Mouse (Mus musculus) stomach, embryonic 14.5 days (tissue): ENCODE measurements at regions not wholly inside any gene's neighbourhood (a gene's known extent, or its start where the extent isn't known, plus 50 kb on each side); places are given as distances from the start of the nearest gene placed in this dataset.
"Not testable (repeated sequence)": the region's sequence is repeated elsewhere in the genome, so short reads cannot be mapped to it uniquely, and the experiment has no call there.

Experiments
- ATAC-seq: fragments of 200-750 bp; cut with Nextera tagmentation; 2 replicates; pipeline ENCODE4 v1.8.0; 2017; ENCODE audit warnings: low read depth, moderate TSS enrichment; ENCODE audit not compliant: insufficient number of reproducible peaks, insufficient read depth, low FRiP score
- H3K27ac ChIP-seq: fragments of 300-500 bp; sonication (generic); 2 replicates; pipeline ENCODE4 v1.5.1; 2014; ENCODE audit warnings: mild to moderate bottlenecking, low read length, moderate library complexity, mixed read lengths
- H3K27me3 ChIP-seq: fragments of 300-500 bp; sonication (generic); 2 replicates; pipeline ENCODE4 v1.6.1; 2014; ENCODE audit warnings: low read length, control low read depth, mixed read lengths; ENCODE audit not compliant: control insufficient read depth, insufficient read depth
- H3K36me3 ChIP-seq: fragments of 300-500 bp; sonication (generic); 2 replicates; pipeline ENCODE4 v1.6.1; 2014; ENCODE audit warnings: mild to moderate bottlenecking, control low read depth, low read length, moderate library complexity, mixed read lengths; ENCODE audit not compliant: control insufficient read depth, insufficient read depth
- H3K4me1 ChIP-seq: fragments of 300-500 bp; sonication (generic); 2 replicates; pipeline ENCODE4 v1.6.1; 2014; ENCODE audit warnings: low read length, control low read depth, mixed read lengths; ENCODE audit not compliant: control insufficient read depth, insufficient read depth
- H3K4me2 ChIP-seq: fragments of 300-500 bp; sonication (generic); replicated peaks from 2 replicates; pipeline ENCODE4 v1.6.1; 2014; ENCODE audit warnings: low read depth, low read length, control low read depth
- H3K4me3 ChIP-seq: fragments of 300-500 bp; sonication (generic); 2 replicates; pipeline ENCODE4 v1.5.1; 2014; ENCODE audit warnings: low read depth, low read length, control low read depth
- H3K9ac ChIP-seq: fragments of 300-500 bp; sonication (generic); replicated peaks from 2 replicates; pipeline ENCODE4 v1.6.1; 2014; ENCODE audit warnings: low read depth, mild to moderate bottlenecking, control low read depth, low read length, moderate library complexity, mixed read lengths
- H3K9me3 ChIP-seq: fragments of 300-500 bp; sonication (generic); 2 replicates; pipeline ENCODE4 v1.6.1; 2016; ENCODE audit warnings: low read depth, low read length, control low read depth; ENCODE audit not compliant: control insufficient read depth
- WGBS: fragments of 180-500 bp; shearing (Covaris S2); extraction: QIAGEN DNeasy Blood & Tissue Kit; methylation state at CpG from one replicate; pipeline ENCODE4 v1.1.7; 2014; 5-methylcytosine and 5-hydroxymethylcytosine counted together

GRCm38 (mm10) chr13:5373191-5373590 lies 488.1 kb upstream of the Klf6 start:
- no peaks in the 10 kb centered on the region for H3K4me1 ChIP-seq
- no peak overlapping the region for H3K27ac ChIP-seq
- H3K9ac ChIP-seq: no peak overlapping the region
- H3K4me2 ChIP-seq: no peak overlapping the region
- H3K9me3 ChIP-seq: no peaks in the 10 kb centered on the region
- H3K4me3 ChIP-seq: no peak overlapping the region
- H3K36me3 ChIP-seq: no peaks in the 10 kb centered on the region
- no peaks in the 10 kb centered on the region for H3K27me3 ChIP-seq
- no peak for ATAC-seq

- Histone ChIP-seq H3K9ac (no peak overlapping the region), H3K4me3 (no peak overlapping the region), H3K4me1 (no peaks in the 10 kb centered on the region), H3K27ac (no peak overlapping the region), H3K4me2 (no peak overlapping the region), H3K9me3 (no peaks in the 10 kb centered on the region), H3K36me3 (no peaks in the 10 kb centered on the region), H3K27me3 (no peaks in the 10 kb centered on the region)
- WGBS: 83% methylated on average over 4 of the region's 4 CpGs
- no peak for ATAC-seq
Observed at GRCm38 (mm10) chr13:5408226-5408804, 453.0 kb upstream of the Klf6 start.

- Histone ChIP-seq H3K4me2 (no peak overlapping the region), H3K9ac (no peak overlapping the region), H3K4me3 (no peak overlapping the region), H3K27ac (no peak overlapping the region), H3K4me1 (no peaks in the 10 kb centered on the region), H3K9me3 (no peaks in the 10 kb centered on the region), H3K36me3 (no peaks in the 10 kb centered on the region), H3K27me3 (no peaks in the 10 kb centered on the region)
- no peak for ATAC-seq
Observed at GRCm38 (mm10) chr13:5412052-5412451, 449.2 kb upstream of the Klf6 start.

GRCm38 (mm10) chr13:5413009-5413408 lies 448.3 kb upstream of the Klf6 start:
- H3K27ac ChIP-seq, H3K4me2 ChIP-seq, H3K27me3 ChIP-seq, H3K9me3 ChIP-seq, H3K4me3 ChIP-seq, H3K4me1 ChIP-seq, H3K9ac ChIP-seq, ATAC-seq, H3K36me3 ChIP-seq: not testable (repeated sequence)

GRCm38 (mm10) chr13:5424110-5424509 lies 437.2 kb upstream of the Klf6 start:
- no peak overlapping the region for H3K27ac ChIP-seq
- 68% methylated on average over 1 of the region's 1 CpGs for WGBS
- no peaks in the 10 kb centered on the region for H3K4me1 ChIP-seq
- no peak overlapping the region for H3K4me3 ChIP-seq
- H3K9me3 ChIP-seq: no peaks in the 10 kb centered on the region
- H3K9ac ChIP-seq: no peak overlapping the region
- no peaks in the 10 kb centered on the region for H3K27me3 ChIP-seq
- no peaks in the 10 kb centered on the region for H3K36me3 ChIP-seq
- ATAC-seq: no peak
- H3K4me2 ChIP-seq: no peak overlapping the region

- no peak overlapping the region for H3K9ac ChIP-seq
- H3K4me1 ChIP-seq: no peaks in the 10 kb centered on the region
- no peaks in the 10 kb centered on the region for H3K36me3 ChIP-seq
- H3K4me2 ChIP-seq: no peak overlapping the region
- 63% methylated on average over 9 of the region's 9 CpGs for WGBS
- no peaks in the 10 kb centered on the region for H3K9me3 ChIP-seq
- no peaks in the 10 kb centered on the region for H3K27me3 ChIP-seq
- no peak overlapping the region for H3K27ac ChIP-seq
- no peak for ATAC-seq
- no peak overlapping the region for H3K4me3 ChIP-seq
Observed at GRCm38 (mm10) chr13:5425491-5426232, 435.6 kb upstream of the Klf6 start.

- Histone ChIP-seq H3K36me3 (no peaks in the 10 kb centered on the region), H3K4me2 (no peak overlapping the region), H3K27ac (no peak overlapping the region), H3K4me1 (no peaks in the 10 kb centered on the region), H3K9ac (no peak overlapping the region), H3K9me3 (no peaks in the 10 kb centered on the region), H3K4me3 (no peak overlapping the region), H3K27me3 (no peaks in the 10 kb centered on the region)
- WGBS: 27% methylated on average over 1 of the region's 1 CpGs
- ATAC-seq: no peak
Observed at GRCm38 (mm10) chr13:5433652-5434051, 427.6 kb upstream of the Klf6 start.

GRCm38 (mm10) chr13:5435131-5435530 lies 426.2 kb upstream of the Klf6 start:
- Histone ChIP-seq H3K9me3 (no peaks in the 10 kb centered on the region), H3K4me2 (no peak overlapping the region), H3K27ac (no peak overlapping the region), H3K9ac (no peak overlapping the region), H3K4me3 (no peak overlapping the region), H3K4me1 (no peaks in the 10 kb centered on the region), H3K36me3 (no peaks in the 10 kb centered on the region), H3K27me3 (no peaks in the 10 kb centered on the region)
- ATAC-seq: no peak

- no peaks in the 10 kb centered on the region for H3K4me1 ChIP-seq
- H3K4me3 ChIP-seq: no peak overlapping the region
- no peak for ATAC-seq
- H3K9me3 ChIP-seq: no peaks in the 10 kb centered on the region
- H3K9ac ChIP-seq: no peak overlapping the region
- H3K4me2 ChIP-seq: no peak overlapping the region
- H3K27me3 ChIP-seq: no peaks in the 10 kb centered on the region
- H3K27ac ChIP-seq: no peak overlapping the region
- no peaks in the 10 kb centered on the region for H3K36me3 ChIP-seq
- 76% methylated on average over 2 of the region's 2 CpGs for WGBS
Observed at GRCm38 (mm10) chr13:5436191-5436590, 425.1 kb upstream of the Klf6 start.
